Mouse (Mus musculus) embryo, embryonic 9.5 days (tissue): ENCODE results near the gene Trip10.
"Not testable (repeated sequence)": the region's sequence is repeated elsewhere in the genome, so short reads cannot be mapped to it uniquely, and the experiment has no call there.

Experiments
- DNase-seq: peaks from one replicate; pipeline ENCODE4 v3.0.0-alpha.2; 2017; ENCODE audit errors: extremely low spot score

Gene Trip10

GRCm38 (mm10) chr17:57264164-57264563 is 14.9 kb downstream of the Trip10 start:
- no peak for DNase-seq

DNA sequence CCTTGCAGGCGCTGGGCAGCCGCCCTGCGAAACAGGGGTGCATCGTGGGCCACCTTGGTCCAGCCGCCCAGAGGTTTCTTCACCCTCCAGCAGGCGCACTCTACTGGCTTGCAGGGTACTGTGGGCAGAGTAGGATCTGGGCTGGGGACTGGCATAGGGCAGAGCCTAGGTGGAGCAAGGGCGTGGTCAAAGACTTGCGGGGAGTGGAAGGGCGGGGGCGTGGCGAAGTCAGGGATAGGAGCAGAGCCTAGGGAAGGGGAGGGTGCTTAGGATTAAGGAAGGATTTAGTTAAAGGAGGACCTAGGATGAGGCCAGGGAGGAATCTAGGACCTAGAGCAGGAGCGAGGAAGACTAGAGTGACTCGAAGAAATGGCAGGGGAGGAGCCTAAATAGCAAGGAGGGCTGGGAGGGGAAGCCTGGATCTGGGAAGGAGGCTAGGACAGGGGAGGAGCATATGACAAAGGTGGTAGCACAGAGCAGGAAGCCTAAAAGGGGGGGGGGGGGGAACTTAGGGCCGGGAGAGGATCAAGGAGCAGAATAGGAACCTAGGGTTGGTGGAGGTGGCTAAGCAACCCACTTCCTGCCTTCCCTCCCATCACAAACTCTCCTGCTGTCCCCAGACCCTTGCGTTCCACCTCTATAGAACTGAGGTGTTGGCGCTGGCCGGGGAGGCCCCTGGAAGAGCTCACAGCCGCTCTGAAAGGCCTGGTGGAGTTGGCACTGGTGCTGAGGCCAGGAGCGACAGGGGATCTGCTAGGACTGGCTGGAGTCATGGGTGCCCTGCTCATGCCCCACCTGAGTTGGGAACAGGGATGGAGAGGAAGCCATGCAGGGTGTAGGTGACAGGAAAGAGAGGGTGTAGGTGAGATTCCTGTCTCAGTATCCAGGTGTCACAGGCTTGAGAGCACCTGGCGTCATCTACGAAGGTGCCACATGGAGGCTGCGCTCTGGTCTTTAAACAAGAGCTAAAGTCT is 16.0 kb downstream of the Trip10 start:
- peak; percentile 32 for DNase-seq

DNA sequence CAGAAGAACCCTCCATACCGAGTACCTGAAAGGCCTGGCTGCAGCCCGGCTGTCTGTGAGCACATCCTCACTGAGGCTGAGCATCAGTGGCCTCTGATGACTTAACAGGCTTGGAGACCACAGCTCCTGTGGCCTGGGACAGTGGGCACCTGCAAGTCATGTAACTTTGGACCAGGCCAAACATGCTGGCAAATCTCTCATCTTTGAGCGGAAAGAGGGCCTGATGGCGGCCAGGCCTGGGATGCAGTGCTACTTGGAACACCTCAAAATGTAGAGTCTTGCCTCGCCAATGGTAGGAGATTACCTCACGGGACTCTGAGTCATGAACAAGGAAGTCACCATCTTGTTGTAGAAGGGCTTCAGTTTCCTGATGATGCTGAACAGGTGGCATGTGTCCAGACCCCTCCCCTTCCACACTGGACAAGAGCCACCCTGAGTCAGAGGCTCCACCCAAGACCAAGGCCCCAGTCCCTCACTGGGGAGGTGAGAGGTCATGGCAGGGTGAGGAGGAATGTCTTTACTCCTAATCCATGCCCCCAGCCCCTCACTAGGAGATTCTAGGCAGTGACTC is 18.4 kb downstream of the Trip10 start:
- DNase-seq = no peak

DNA sequence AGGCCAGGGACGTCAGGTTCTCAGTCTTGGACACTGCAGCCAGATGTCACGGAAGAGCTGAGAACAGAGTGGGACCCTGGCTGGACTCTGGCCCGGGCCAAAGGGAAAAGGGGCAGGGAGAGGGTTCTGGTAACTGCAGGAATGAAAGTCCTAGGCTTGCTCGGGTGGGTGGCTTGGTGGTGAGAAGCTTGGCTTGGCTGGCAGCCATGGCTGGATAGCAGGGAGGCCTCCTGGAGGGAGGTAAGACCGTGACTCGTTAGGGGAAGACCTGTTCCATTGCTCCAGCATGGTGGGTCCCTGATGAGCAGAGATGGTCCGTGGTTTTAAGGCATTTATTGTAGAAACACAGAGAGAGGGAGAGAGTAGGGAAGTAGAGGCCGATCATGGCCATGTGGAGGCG is 22.0 kb downstream of the Trip10 start:
- DNase-seq = no peak

- no peak for DNase-seq
Observed at GRCm38 (mm10) chr17:57273846-57274245, 24.6 kb downstream of the Trip10 start.

DNA sequence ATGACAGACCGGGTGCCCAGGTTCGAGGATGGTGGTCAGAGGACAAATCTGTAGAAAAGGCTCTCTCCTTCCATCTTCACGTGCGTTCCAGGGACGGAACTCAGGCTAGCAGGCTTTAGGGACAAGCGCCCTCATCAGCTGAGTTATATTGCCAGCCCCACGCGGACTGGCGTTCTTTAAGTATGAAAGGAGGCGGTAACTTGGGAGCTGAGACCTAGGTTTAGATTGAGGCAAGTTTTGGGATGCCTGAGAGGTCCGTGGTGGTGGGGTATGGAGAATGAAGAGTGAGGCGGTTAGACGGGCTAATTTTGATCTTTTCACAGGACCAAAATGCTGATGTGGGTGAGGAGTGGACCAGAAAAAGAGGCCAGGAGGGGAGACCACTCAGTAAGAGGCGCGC is 25.4 kb downstream of the Trip10 start:
- peak; percentile 7 for DNase-seq

DNA sequence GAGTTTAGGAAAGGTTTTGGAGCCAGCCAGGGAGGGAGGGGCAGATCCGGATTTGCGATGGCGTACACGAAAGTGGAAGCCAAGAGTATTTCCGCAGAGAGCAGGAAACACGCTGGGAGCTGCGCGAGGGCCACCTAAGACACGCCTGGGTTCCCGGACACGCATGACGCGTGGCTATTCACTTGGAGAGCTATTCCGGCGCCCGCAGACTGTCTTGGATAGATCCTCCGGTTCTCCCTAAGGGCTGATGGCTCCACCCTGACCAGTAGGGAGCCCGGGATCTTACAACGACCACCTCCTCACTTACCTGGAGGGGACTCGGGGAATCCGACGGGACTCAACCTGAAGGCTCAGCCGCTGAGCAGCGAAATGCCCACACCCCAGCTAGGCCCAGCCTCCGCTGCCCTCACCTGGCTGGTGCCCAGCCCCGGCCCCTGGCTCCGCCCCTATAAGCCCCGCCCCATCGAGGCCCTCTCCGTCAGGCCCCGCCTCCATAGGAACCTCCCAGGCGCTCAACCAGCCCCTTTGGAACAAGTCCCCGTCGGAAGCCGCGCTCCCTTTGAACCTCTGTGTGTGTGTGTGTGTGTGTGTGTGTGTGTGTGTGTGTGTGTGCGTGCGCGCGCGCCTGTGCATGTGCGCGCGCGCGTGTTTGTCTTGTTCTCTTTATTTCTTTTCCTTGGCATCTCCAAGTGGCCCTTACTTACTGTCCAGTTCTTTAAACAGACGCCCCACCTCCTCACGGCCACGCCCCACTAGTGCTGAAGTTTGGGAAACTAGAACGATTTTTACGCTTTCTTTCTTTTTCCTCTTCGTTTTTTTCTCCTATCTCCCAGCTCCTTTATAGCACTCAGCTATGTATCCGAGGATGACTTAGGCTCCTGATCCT is 26.1 kb downstream of the Trip10 start:
- peak; percentile 77 for DNase-seq

DNA sequence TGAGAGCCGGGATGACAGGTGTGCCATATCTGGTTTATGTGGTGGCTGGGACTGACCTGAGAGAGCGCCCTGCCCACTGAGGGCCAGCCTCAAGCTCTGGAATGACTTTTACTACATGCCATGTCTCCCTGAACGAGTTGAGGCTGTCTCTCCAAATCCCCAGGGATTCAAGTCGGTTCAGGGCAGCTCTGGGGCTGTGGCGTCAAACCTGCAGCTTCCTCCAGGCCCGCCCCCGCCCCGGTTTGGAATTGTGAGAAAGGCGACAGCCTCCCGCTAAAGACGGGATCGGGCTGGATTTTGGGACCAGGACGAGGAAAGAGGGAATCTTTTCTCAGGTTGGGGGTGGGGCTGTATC is 26.7 kb downstream of the Trip10 start:
- DNase-seq = no peak

DNA sequence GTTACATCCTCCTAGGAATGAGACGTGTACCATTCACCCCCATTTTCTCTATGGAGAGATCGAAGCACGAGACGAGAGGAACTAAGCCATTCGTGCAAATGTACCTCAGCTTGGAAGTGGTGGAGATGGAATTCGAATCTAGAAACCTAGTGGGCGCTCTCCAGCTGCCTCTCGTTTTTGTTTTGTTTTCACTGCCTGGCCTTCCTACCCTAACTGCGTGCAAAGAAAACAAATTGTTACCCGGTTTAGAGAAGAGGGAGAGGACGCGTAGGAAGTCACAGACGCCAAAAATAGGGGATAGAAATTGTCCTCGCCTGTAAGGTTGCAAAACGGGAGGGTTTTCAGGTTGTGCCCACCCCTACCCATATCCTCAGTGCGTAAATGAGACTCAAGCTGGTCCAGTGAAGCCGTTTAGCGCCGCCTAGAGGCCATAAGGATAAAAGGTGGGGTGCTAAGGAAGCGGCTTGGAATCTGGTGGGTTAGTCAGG is 27.4 kb downstream of the Trip10 start:
- peak; percentile 71 for DNase-seq

DNA sequence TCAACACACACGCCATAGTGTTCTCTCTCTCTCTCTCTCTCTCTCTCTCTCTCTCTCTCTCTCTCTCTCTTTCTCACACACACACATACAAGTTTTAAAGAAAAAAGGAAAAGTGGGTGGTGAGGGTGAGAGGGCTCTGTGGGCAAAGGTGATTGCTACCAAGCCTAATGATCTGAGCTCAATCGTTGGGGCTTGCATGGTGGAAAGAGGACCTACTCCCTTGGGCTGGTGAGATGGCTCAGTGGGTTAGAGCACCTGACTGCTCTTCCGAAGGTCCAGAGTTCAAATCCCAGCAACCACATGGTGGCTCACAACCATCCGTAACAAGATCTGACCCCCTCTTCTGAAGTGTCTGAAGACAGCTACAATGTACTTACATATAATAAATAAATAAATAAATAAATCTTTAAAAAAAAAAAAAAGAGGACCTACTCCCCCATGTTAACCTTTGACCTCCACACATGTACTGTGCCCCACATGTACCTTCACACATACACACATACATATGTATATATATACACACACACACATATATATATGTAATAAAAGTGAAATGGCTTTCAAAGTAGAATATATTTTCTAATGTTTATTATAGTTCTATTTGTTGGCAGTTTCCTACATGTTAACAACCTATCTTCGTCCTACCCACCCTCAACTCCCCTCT is 28.5 kb downstream of the Trip10 start:
- not testable (repeated sequence) for DNase-seq

DNA sequence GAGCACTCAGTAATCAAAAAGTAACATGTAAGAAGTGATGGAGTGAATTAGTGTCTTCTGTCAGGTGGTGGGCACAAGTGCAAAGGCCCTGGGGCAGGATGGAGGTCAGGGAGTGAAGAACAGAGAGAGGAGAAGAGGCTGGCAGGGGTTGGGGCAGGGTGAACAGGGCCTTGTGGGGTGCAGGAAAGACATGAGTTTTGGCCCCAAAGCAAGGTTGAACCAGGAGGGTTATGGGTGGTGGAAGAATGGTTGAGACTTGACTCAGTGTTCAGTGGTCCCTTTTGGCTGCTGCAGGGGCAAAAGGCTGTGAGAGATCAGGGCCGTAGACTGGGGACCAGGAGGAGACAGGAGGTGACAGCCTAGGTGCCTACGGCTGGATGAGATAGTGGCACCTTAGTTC is 29.3 kb downstream of the Trip10 start:
- no peak for DNase-seq

GRCm38 (mm10) chr17:57278943-57279590 is 29.8 kb downstream of the Trip10 start, which contains the start of gene Vav1:
TSS of gene Vav1 (plus strand) at chr17:57279100.
- no peak for DNase-seq

DNA sequence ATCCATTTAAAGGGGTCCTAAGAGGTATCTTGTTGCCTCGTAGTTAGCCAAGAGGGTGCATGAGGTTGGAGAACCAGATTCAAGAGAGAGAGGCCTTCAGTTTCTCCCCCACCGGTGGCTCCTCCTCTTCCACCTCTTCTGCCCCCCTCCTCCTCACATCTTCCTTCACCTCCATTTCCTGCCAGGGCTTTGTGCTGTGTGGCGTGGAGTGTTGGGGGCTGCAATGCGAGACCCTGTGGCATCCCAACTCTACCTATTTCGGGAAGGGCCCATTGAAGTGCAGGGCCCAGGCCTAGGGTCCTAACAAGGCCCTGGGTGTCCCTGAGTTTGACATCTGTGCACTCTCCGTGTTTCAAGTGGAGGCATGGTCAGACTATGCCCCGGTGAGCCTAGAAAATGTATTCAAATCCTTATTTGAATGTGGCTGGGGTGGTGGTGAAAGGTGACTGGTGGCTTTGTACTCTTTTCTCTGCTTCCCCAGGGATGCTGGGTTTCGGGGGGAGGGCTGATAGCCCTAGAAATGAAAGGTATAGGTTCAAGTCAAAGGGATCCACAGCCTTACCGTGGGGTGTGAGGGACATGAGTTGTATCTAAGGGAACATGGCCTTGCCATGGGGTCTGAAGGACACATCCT is 30.5 kb downstream of the Trip10 start:
- DNase-seq = no peak

DNA sequence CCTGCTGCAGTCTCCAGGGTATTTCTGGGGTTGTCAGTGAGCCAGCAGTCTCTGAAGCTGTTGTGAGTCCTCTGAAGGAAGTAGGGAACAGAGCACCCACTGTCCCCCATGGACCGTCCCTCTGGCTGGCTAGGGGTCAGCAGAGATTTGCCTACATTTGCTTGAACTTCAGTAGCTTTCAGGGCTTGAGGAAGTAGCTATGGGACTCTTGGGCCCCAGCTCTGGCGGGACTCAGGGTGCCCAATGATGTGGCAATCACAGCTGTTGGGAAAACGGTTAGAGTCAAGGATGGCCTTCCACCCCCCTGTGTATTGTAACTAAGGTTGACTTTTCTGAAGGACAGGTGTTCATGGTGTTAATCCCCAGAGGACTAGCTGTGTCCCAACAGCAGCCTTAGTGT is 31.2 kb downstream of the Trip10 start:
- DNase-seq = no peak

- no peak for DNase-seq
Observed at GRCm38 (mm10) chr17:57283906-57284305, 34.7 kb downstream of the Trip10 start.

- no peak for DNase-seq
Observed at GRCm38 (mm10) chr17:57285077-57285476, 35.8 kb downstream of the Trip10 start.

DNA sequence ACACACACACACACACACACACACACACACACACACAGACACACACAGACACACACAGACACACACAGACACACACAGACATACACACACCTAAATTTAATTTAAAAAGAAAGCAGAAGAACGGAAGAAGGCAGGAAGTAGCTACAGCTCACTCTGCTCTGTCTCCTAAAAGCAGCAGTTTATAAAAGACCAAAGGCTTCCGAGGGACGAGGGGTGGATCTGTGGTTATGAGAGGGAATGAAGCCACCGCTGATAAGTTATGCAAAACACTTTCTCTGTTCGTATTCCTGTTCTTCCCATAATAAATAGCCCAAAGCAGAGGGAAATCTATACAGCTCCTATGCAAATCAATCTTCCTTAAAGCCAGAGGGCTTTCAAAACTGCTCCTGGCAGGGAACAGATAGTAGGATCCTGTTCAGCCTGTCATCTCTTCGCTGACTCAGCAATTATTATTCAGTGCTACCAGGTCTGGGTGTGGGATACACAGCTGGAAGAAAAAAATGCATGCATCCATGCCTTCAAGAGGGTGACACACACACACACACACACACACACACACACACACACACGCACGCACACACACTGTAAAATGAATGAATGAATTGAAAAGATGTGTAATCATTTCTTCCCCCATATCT is 37.6 kb downstream of the Trip10 start:
- no peak for DNase-seq

DNA sequence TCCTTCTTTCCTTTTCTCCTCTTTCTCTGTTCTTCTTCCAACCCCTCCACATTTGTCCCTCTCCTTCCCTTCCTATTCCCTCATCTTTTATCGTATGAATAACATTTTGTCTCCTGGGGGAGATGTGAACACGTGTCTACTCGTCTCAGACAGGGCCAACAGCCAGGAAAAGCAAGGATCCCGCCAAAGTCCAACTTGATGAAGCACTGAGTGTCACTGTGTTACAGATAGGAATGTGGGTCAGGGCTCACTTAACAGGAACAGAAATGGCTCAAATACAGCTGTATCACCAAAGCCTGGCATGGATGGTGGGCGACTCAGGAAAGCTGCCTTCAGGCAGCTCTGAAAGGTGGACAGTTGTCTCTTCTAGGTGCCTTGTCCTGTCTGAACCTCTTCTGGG is 40.0 kb downstream of the Trip10 start:
- no peak for DNase-seq

DNA sequence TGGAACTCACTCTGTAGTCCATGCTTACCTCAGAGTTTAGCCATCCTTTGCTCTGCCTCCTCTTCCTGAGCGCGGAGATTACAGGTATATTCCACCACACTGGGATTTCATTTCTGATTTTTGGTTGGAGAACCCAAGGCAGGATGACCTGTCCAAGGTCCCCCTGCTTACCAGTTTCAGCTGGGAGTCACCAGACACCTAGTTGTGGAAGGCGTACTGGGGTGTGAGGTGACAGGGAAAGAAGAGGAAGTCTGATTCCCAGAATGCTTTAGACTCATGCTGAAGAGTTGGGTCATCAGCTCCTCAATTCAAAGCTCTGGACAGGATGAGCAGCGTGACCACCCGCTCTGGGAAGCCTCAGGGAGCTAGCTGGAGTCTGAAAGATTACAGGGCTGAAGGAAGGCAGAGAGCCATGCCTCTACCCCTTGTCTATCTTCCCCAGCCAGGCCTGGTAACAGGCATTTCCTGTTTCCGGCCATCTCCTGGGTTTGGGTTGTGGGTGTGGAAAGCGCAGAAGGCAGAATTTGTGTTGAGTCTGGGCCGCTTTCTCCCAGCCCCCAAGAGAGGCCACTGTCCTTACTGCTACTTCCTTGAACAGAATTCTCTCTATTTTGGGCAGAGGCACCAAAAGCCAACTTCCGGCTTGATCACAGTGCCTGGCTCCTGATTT is 40.9 kb downstream of the Trip10 start:
- peak; percentile 10 for DNase-seq

GRCm38 (mm10) chr17:57290671-57291055 is 41.4 kb downstream of the Trip10 start:
- DNase-seq = no peak
